Mouse (Mus musculus): ENCODE measurements around the gene Nmt1. TPM values are rescaled to one million over a fixed set of nuclear protein-coding genes. Genes with fewer than 3 reads are reported as not detected.

Nmt1 gene
- polyA plus RNA-seq, 1 experiment from 2014 or later = 35.5 TPM

GRCm38 (mm10) chr11:103096979-103097894 lies 69.2 kb downstream of the Nmt1 start:
- no peak for ATAC-seq (replicated peaks)
- no peaks in the 10 kb centered on the region for H3K36me3 ChIP-seq (replicated peaks)
- no peak overlapping the region for H3K9ac ChIP-seq
- no peak overlapping the region for H3K4me3 ChIP-seq
- no peak overlapping the region for H3K4me2 ChIP-seq
- H3K27ac ChIP-seq = no peak overlapping the region
- H3K27me3 ChIP-seq (replicated peaks) = peaks cover 32% of the 10 kb centered on the region
- no peaks in the 10 kb centered on the region for H3K9me3 ChIP-seq
- peaks cover 15% of the 10 kb centered on the region for H3K4me1 ChIP-seq
- 25% methylated on average over 22 of the region's 22 CpGs for WGBS

GRCm38 (mm10) chr11:103098531-103099190 lies 70.7 kb downstream of the Nmt1 start:
- H3K27me3 ChIP-seq (replicated peaks) = peaks cover 32% of the 10 kb centered on the region
- peaks cover 22% of the 10 kb centered on the region for H3K4me1 ChIP-seq
- WGBS = 70% methylated on average over 11 of the region's 11 CpGs

GRCm38 (mm10) chr11:103099352-103099940 lies 71.5 kb downstream of the Nmt1 start:
- Histone ChIP-seq H3K4me1 (peaks cover 22% of the 10 kb centered on the region), H3K27ac (no peak overlapping the region), H3K4me3 (no peak overlapping the region), H3K4me2 (no peak overlapping the region), H3K9ac (no peak overlapping the region), H3K36me3 (replicated peaks) (no peaks in the 10 kb centered on the region), H3K27me3 (replicated peaks) (peaks cover 32% of the 10 kb centered on the region), H3K9me3 (no peaks in the 10 kb centered on the region)
- 63% methylated on average over 12 of the region's 12 CpGs for WGBS
- no peak for ATAC-seq (replicated peaks)

More at GRCm38 (mm10) chr11:103098531-103099190, 70.7 kb downstream of the Nmt1 start:
- Histone ChIP-seq H3K4me3 (no peak overlapping the region), H3K9me3 (no peaks in the 10 kb centered on the region), H3K27ac (no peak overlapping the region), H3K36me3 (replicated peaks) (no peaks in the 10 kb centered on the region), H3K9ac (no peak overlapping the region), H3K4me2 (no peak overlapping the region)
- no peak for ATAC-seq (replicated peaks)

- H3K36me3 ChIP-seq (replicated peaks) = no peaks in the 10 kb centered on the region
- no peak overlapping the region for H3K4me2 ChIP-seq
- WGBS = 71% methylated on average over 8 of the region's 8 CpGs
- no peak for ATAC-seq (replicated peaks)
- no peak overlapping the region for H3K9ac ChIP-seq
- H3K4me1 ChIP-seq = peaks cover 22% of the 10 kb centered on the region
- no peaks in the 10 kb centered on the region for H3K9me3 ChIP-seq
- H3K27me3 ChIP-seq (replicated peaks) = peaks cover 32% of the 10 kb centered on the region
- no peak overlapping the region for H3K4me3 ChIP-seq
- H3K27ac ChIP-seq = no peak overlapping the region
Observed at GRCm38 (mm10) chr11:103100361-103100760, 72.4 kb downstream of the Nmt1 start.

GRCm38 (mm10) chr11:103101481-103101865 lies 73.5 kb downstream of the Nmt1 start, which contains the start of the genes Plcd3 and Acbd4:
Plcd3 (minus strand) TSS chr11:103101658.
Acbd4 (plus strand) TSS chr11:103101682.
- peak within 1 kb of the TSS; percentile 46 for H3K4me3 ChIP-seq
- peak within 1 kb of the TSS; percentile 73 for H3K4me2 ChIP-seq
- no peaks in the 10 kb centered on the region for H3K9me3 ChIP-seq
- H3K4me1 ChIP-seq = peaks cover 22% of the 10 kb centered on the region
- no peak within 1 kb of the TSS for H3K27ac ChIP-seq
- peak; percentile 40; the same call in 1 of the 2 replicates for ATAC-seq (replicated peaks)
- H3K9ac ChIP-seq = peak within 1 kb of the TSS; percentile 32
- under 1% methylated on average over 33 of the region's 34 CpGs for WGBS
- no peaks in the 10 kb centered on the region for H3K36me3 ChIP-seq (replicated peaks)
- H3K27me3 ChIP-seq (replicated peaks) = peaks cover 32% of the 10 kb centered on the region

- H3K27me3 ChIP-seq (replicated peaks) = peaks cover 32% of the 10 kb centered on the region
- peak overlapping the region; percentile 73 for H3K4me2 ChIP-seq
- peak overlapping the region; percentile 32 for H3K9ac ChIP-seq
- peak overlapping the region; percentile 46 for H3K4me3 ChIP-seq
- peaks cover 22% of the 10 kb centered on the region for H3K4me1 ChIP-seq
- WGBS = 1% methylated on average over 30 of the region's 30 CpGs
- H3K9me3 ChIP-seq = no peaks in the 10 kb centered on the region
- H3K27ac ChIP-seq = no peak overlapping the region
- no peaks in the 10 kb centered on the region for H3K36me3 ChIP-seq (replicated peaks)
- ATAC-seq (replicated peaks) = peak; percentile 49; the same call in 1 of the 2 replicates
Observed at GRCm38 (mm10) chr11:103101866-103102501, 74.0 kb downstream of the Nmt1 start.

GRCm38 (mm10) chr11:103102725-103103349 lies 74.8 kb downstream of the Nmt1 start:
- WGBS = 1% methylated on average over 35 of the region's 35 CpGs

GRCm38 (mm10) chr11:103103621-103104020 lies 75.6 kb downstream of the Nmt1 start:
- H3K4me2 ChIP-seq = peak overlapping the region; percentile 73; the same call in 1 of the 2 replicates
- H3K9me3 ChIP-seq = no peaks in the 10 kb centered on the region
- WGBS = 50% methylated on average over 8 of the region's 8 CpGs
- H3K27ac ChIP-seq = no peak overlapping the region
- peaks cover 27% of the 10 kb centered on the region for H3K27me3 ChIP-seq (replicated peaks)
- H3K36me3 ChIP-seq (replicated peaks) = no peaks in the 10 kb centered on the region
- H3K4me1 ChIP-seq = peaks cover 18% of the 10 kb centered on the region
- ATAC-seq (replicated peaks) = no peak
- no peak overlapping the region for H3K4me3 ChIP-seq
- no peak overlapping the region for H3K9ac ChIP-seq

More at GRCm38 (mm10) chr11:103102725-103103349, 74.8 kb downstream of the Nmt1 start:
- Histone ChIP-seq H3K9ac (0 out of 2 replicates have a peak overlapping the region, but pooled peaks have one; percentile 32), H3K4me2 (peak overlapping the region; percentile 73), H3K27me3 (replicated peaks) (peaks cover 32% of the 10 kb centered on the region), H3K4me3 (peak overlapping the region; percentile 46), H3K27ac (no peak overlapping the region), H3K4me1 (peaks cover 18% of the 10 kb centered on the region), H3K36me3 (replicated peaks) (no peaks in the 10 kb centered on the region), H3K9me3 (no peaks in the 10 kb centered on the region)
- ATAC-seq (replicated peaks) = peak; percentile 84

- H3K4me1 ChIP-seq = peaks cover 18% of the 10 kb centered on the region
- WGBS = 89% methylated on average over 7 of the region's 7 CpGs
- H3K4me2 ChIP-seq = no peak overlapping the region
- H3K9me3 ChIP-seq = no peaks in the 10 kb centered on the region
- H3K27ac ChIP-seq = no peak overlapping the region
- no peak overlapping the region for H3K9ac ChIP-seq
- no peak for ATAC-seq (replicated peaks)
- H3K36me3 ChIP-seq (replicated peaks) = no peaks in the 10 kb centered on the region
- no peak overlapping the region for H3K4me3 ChIP-seq
- H3K27me3 ChIP-seq (replicated peaks) = peaks cover 24% of the 10 kb centered on the region
Observed at GRCm38 (mm10) chr11:103104469-103104868, 76.5 kb downstream of the Nmt1 start.

- no peaks in the 10 kb centered on the region for H3K36me3 ChIP-seq (replicated peaks)
- ATAC-seq (replicated peaks) = no peak
- peaks cover 16% of the 10 kb centered on the region for H3K27me3 ChIP-seq (replicated peaks)
- peaks cover 18% of the 10 kb centered on the region for H3K4me1 ChIP-seq
- no peak overlapping the region for H3K27ac ChIP-seq
- no peak overlapping the region for H3K4me3 ChIP-seq
- 58% methylated on average over 14 of the region's 14 CpGs for WGBS
- no peak overlapping the region for H3K9ac ChIP-seq
- no peaks in the 10 kb centered on the region for H3K9me3 ChIP-seq
- H3K4me2 ChIP-seq = no peak overlapping the region
Observed at GRCm38 (mm10) chr11:103105180-103105725, 77.3 kb downstream of the Nmt1 start.

- Histone ChIP-seq H3K27ac (no peak overlapping the region), H3K27me3 (replicated peaks) (peaks cover 13% of the 10 kb centered on the region), H3K9me3 (no peaks in the 10 kb centered on the region), H3K9ac (no peak overlapping the region), H3K36me3 (replicated peaks) (no peaks in the 10 kb centered on the region), H3K4me2 (no peak overlapping the region), H3K4me3 (no peak overlapping the region), H3K4me1 (peaks cover 18% of the 10 kb centered on the region)
- no peak for ATAC-seq (replicated peaks)
- 83% methylated on average over 6 of the region's 6 CpGs for WGBS
Observed at GRCm38 (mm10) chr11:103105810-103106209, 77.8 kb downstream of the Nmt1 start.

Measured in midbrain, embryonic 15.5 days (tissue).